Mouse (Mus musculus) heart, postnatal 0 days (tissue): ENCODE data around the gene Csnk2a1.

ENCODE experiments used
- CTCF ChIP-seq: IDR thresholded peaks from 2 replicates; pipeline ENCODE4 v1.5.1; 2016; ENCODE audit warnings: antibody characterized with exemption, control low read depth, low read depth
- EP300 ChIP-seq: IDR thresholded peaks from 2 replicates; pipeline ENCODE4 v1.6.1; 2016; ENCODE audit warnings: antibody characterized with exemption, low read depth

DNA sequence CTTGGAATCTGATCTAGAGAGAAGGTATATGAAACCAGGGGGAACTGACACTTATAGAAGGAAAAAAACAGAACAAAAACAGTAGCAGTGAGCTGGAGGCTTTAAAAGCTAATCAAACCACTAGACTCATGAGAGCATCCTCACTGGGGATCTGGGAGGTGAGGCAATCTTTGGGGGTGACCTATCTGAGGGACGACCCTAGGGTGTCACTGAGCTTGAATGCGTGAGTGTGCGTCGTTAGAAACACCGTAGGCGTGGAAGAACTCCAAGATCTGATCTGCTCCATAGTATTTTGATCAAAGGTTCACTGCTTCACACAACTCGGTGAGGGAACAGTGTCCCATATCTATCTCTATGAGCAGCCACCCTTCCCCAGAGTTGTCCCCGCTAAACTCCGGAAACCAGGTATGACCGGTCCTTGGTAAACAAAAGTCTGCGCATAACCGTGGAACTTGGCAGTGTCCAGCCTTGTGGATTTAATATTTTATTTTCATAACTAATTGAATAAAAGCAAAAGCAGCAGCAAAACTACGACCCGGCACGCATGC is 66.6 kb downstream of the Csnk2a1 start:
- no peak for TF ChIP-seq CTCF
- no peak for TF ChIP-seq EP300
